Mouse (Mus musculus) lung, adult 2 months (tissue): ENCODE measurements around the gene Pclo.

ENCODE experiments used
- CTCF ChIP-seq: fragments of 200-500 bp; IDR thresholded peaks from 2 replicates; pipeline ENCODE4 v1.5.1; 2011; ENCODE audit warnings: mild to moderate bottlenecking, low read length, control low read depth; ENCODE audit not compliant: insufficient read depth
- POLR2A ChIP-seq: fragments of 200-500 bp; IDR thresholded peaks from 2 replicates; pipeline ENCODE4 v1.6.1; 2011; ENCODE audit warnings: low read depth, mild to moderate bottlenecking, control low read depth, low read length, borderline replicate concordance; ENCODE audit errors: extremely low read depth

- TF ChIP-seq CTCF (no peak), POLR2A (no peak)
Observed at GRCm38 (mm10) chr5:14833165-14833860, 318.6 kb downstream of the Pclo start.
